Mouse (Mus musculus) ovary, postnatal 14 days (tissue): ENCODE results near the gene Stk40.

Experiments
- DNase-seq: peaks from one replicate; pipeline ENCODE4 v3.0.0; 2022; ENCODE audit warnings: low spot score

The Stk40 gene

GRCm38 (mm10) chr4:126097711-126098253 is 6.0 kb upstream of the Stk40 start:
- no peak for DNase-seq

- DNase-seq, result no peak
These were observed 4.4 kb upstream of the Stk40 start for GRCm38 (mm10) chr4:126099365-126099764.

- DNase-seq, result no peak
These were observed 3.0 kb upstream of the Stk40 start for GRCm38 (mm10) chr4:126100764-126101163.

- DNase-seq, result no peak
These were observed 1.5 kb upstream of the Stk40 start for GRCm38 (mm10) chr4:126102061-126102841.

- peak; percentile 69 for DNase-seq
These were observed 638 bp upstream of the Stk40 start for GRCm38 (mm10) chr4:126103057-126103581.

GRCm38 (mm10) chr4:126104261-126105075 is 711 bp downstream of the Stk40 start:
- DNase-seq, result peak; percentile 18

- DNase-seq, result no peak
These were observed 1.5 kb downstream of the Stk40 start for GRCm38 (mm10) chr4:126105131-126105783.

DNA sequence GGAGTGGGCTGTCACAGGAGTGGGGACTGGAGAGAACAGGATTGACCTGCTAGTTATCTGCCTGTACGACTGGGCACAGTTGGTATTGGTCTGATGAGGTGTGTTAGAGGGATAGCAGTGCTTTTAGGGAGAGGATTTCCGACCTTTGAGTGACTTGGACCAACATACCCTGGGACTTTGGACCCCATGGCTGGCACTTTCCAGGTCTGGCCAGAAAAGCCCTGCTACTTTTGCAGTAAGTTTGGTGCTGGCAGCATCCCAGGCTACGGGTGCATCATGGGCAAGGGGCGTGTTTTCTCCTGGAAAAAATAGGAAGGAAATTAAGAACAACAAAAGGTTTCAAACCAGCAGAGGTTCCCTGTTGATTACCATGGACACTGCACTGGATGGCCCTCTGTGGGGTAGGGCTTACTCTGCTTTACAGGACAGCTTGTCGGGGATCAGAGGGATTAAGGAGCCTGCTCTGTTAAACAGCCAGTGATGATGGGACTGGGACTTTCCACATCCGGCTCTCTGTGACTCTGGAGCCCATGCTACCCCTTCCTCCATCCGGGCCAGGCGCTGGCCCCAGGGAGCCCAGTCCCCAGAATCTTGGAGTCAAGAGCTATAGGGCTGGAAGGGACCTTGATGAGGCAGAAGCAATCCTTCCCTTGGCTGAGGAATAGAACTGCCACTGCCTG is 4.4 kb downstream of the Stk40 start:
- no peak for DNase-seq

- no peak for DNase-seq
These were observed 6.0 kb downstream of the Stk40 start for GRCm38 (mm10) chr4:126109613-126110373.

- DNase-seq, result peak; percentile 59
These were observed 6.8 kb downstream of the Stk40 start for GRCm38 (mm10) chr4:126110374-126111152.

- DNase-seq, result no peak
These were observed 7.4 kb downstream of the Stk40 start for GRCm38 (mm10) chr4:126111153-126111549.

- DNase-seq, result no peak
These were observed 9.5 kb downstream of the Stk40 start for GRCm38 (mm10) chr4:126113243-126113642.

GRCm38 (mm10) chr4:126113943-126114342 is 10.2 kb downstream of the Stk40 start:
- peak; percentile 52 for DNase-seq

DNA sequence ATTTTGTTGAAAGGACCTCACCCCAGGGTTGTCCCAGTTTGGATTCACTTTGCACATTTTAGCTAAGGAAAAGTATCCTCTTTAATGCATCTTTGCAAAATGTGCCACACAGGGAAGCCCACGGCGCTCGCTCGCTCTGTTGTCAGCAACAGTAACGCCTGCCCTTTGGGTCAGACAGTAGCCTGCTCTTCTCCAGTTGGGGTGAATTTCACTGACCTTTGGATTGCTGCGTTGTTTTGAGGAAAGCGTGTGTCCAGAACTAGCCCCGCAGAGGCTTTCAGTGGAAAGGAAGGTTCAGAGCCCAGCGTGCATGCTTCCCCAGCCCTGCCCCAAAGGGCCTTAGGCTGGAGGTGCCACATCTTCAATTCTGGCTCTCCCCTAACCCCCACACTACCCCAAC is 11.7 kb downstream of the Stk40 start:
- DNase-seq, result no peak

GRCm38 (mm10) chr4:126115871-126116521 is 12.2 kb downstream of the Stk40 start:
- DNase-seq, result no peak

DNA sequence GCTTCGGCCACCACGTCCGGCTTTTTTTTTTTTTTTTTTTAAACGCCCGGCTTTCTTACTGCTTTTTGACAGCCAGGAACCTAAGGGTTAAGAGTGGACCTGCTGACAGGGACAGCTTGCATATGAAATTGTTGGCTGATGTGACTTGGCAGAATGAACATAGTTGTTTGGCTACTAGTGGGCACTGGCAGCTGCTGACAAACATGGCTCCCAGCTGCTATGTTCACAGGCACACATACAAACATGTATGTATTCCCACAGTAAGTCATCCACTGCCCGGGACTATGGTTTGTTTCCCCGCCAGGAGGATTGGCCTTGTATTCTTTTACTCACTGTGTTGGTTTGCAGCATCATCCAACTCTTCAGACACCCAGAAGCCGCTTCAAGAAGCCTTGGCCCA is 13.4 kb downstream of the Stk40 start:
- no peak for DNase-seq

DNA sequence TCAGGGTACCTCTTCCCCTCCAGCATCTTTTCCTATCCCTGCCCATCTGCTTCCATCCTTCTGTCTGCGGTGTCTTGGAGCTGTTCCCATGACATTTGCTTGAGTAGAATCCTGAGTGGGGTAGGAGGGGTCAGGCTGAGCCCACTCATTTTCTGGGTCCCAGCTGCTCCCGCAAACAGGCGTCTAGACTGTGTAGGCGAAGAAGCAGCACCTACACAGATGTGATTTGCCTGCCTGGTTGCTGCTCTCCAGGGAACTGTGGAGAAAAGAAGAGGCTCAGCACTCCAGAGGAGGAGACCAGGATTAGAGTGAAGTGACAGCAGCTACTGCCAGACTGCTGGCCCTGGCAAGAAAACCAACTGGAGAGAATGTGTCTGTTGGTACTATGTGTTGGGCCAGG is 14.9 kb downstream of the Stk40 start:
- DNase-seq, result no peak

DNA sequence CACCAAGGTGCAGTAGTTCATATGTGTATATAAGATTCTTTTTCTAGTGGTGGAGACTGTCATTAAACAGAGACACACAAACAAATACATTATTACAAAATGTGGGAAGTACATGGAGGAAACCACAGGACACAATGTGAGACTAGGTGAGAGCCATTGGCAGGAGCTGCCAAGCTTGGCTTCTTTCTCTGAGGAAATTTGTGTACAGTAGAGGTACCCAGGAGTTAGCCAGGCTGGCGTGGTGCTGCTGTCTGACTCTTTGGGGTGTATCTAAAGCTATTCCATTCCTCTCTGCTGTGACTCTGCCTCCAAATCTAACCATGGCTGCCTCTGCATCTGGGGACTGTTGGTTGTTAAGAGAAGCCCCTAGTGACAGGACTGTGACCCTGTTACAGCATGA is 15.3 kb downstream of the Stk40 start:
- DNase-seq, result no peak

GRCm38 (mm10) chr4:126120052-126120451 is 16.3 kb downstream of the Stk40 start:
- no peak for DNase-seq

- DNase-seq, result no peak
These were observed 16.7 kb downstream of the Stk40 start for GRCm38 (mm10) chr4:126120506-126120905.
